Mouse (Mus musculus) retina, adult 2 months (tissue): Measurements from ENCODE around the gene Lef1.

Experiments
- DNase-seq: peaks from one replicate; pipeline ENCODE4 v3.0.0-alpha.2; 2012; ENCODE audit warnings: low read depth, low spot score

Lef1 gene

GRCm38 (mm10) chr3:131110191-131111150, at the start of gene Lef1:
TSS of gene Lef1 (plus strand) at chr3:131110471.
- DNase-seq: no peak

- DNase-seq: no peak
Observed at GRCm38 (mm10) chr3:131065001-131065400, 45.3 kb upstream of the Lef1 start.

GRCm38 (mm10) chr3:131066171-131066570, 44.1 kb upstream of the Lef1 start:
- no peak for DNase-seq

GRCm38 (mm10) chr3:131068000-131068399, 42.3 kb upstream of the Lef1 start:
- DNase-seq: no peak

GRCm38 (mm10) chr3:131070210-131070609, 40.1 kb upstream of the Lef1 start:
- no peak for DNase-seq

GRCm38 (mm10) chr3:131072661-131073060, 37.6 kb upstream of the Lef1 start:
- DNase-seq: no peak

- no peak for DNase-seq
Observed at GRCm38 (mm10) chr3:131073946-131074345, 36.3 kb upstream of the Lef1 start.

- DNase-seq: no peak
Observed at GRCm38 (mm10) chr3:131078041-131078621, 32.1 kb upstream of the Lef1 start.

- no peak for DNase-seq
Observed at GRCm38 (mm10) chr3:131078719-131079118, 31.6 kb upstream of the Lef1 start.

- no peak for DNase-seq
Observed at GRCm38 (mm10) chr3:131083722-131084121, 26.5 kb upstream of the Lef1 start.

GRCm38 (mm10) chr3:131084718-131085561, 25.3 kb upstream of the Lef1 start:
- no peak for DNase-seq

GRCm38 (mm10) chr3:131085978-131086377, 24.3 kb upstream of the Lef1 start:
- no peak for DNase-seq

GRCm38 (mm10) chr3:131089721-131090120, 20.6 kb upstream of the Lef1 start:
- DNase-seq: no peak

- DNase-seq: no peak
Observed at GRCm38 (mm10) chr3:131092113-131092512, 18.2 kb upstream of the Lef1 start.

GRCm38 (mm10) chr3:131093736-131094135, 16.5 kb upstream of the Lef1 start:
- no peak for DNase-seq

GRCm38 (mm10) chr3:131096105-131096504, 14.2 kb upstream of the Lef1 start:
- DNase-seq: no peak

- no peak for DNase-seq
Observed at GRCm38 (mm10) chr3:131102191-131102774, 8.0 kb upstream of the Lef1 start.

GRCm38 (mm10) chr3:131105362-131105761, 4.9 kb upstream of the Lef1 start:
- DNase-seq: no peak

- no peak for DNase-seq
Observed at GRCm38 (mm10) chr3:131105940-131106401, 4.3 kb upstream of the Lef1 start.

GRCm38 (mm10) chr3:131106451-131107291, 3.6 kb upstream of the Lef1 start:
- no peak for DNase-seq
